Mouse (Mus musculus) liver, embryonic 15.5 days (tissue): ENCODE results near the gene Frmd8. TPM values are rescaled to one million over a fixed set of nuclear protein-coding genes. Genes with fewer than 3 reads are reported as not detected.

Source experiments
- ATAC-seq: fragments of 200-750 bp; cut with Nextera tagmentation; 2 replicates; pipeline ENCODE4 v1.8.0; 2017; ENCODE audit warnings: moderate number of reproducible peaks, mild to moderate bottlenecking, moderate library complexity; ENCODE audit not compliant: insufficient read depth
- H3K27ac ChIP-seq: fragments of 300-500 bp; sonication (generic); replicated peaks from 2 replicates; pipeline ENCODE4 v1.5.1; 2015; ENCODE audit warnings: mild to moderate bottlenecking, inconsistent platforms
- H3K27me3 ChIP-seq: fragments of 300-500 bp; sonication (generic); 2 replicates; pipeline ENCODE4 v1.6.1; 2015; ENCODE audit warnings: mild to moderate bottlenecking, inconsistent platforms
- H3K36me3 ChIP-seq: fragments of 300-500 bp; sonication (generic); replicated peaks from 2 replicates; pipeline ENCODE4 v1.6.1; 2015; ENCODE audit warnings: moderate library complexity, mild to moderate bottlenecking, inconsistent platforms
- H3K4me1 ChIP-seq: fragments of 300-500 bp; sonication (generic); replicated peaks from 2 replicates; pipeline ENCODE4 v1.6.1; 2015; ENCODE audit warnings: inconsistent platforms
- H3K4me2 ChIP-seq: fragments of 300-500 bp; sonication (generic); 2 replicates; pipeline ENCODE4 v1.6.1; 2015; ENCODE audit warnings: moderate library complexity, mild to moderate bottlenecking, inconsistent platforms
- H3K4me3 ChIP-seq: fragments of 300-500 bp; sonication (generic); replicated peaks from 2 replicates; pipeline ENCODE4 v1.5.1; 2015; ENCODE audit warnings: mild to moderate bottlenecking, inconsistent platforms
- H3K9ac ChIP-seq: fragments of 300-500 bp; sonication (generic); 2 replicates; pipeline ENCODE4 v1.6.1; 2015; ENCODE audit warnings: moderate library complexity, mild to moderate bottlenecking, inconsistent platforms
- H3K9me3 ChIP-seq: fragments of 300-500 bp; sonication (generic); replicated peaks from 2 replicates; pipeline ENCODE4 v1.6.1; 2016; ENCODE audit warnings: inconsistent platforms
- WGBS: fragments of 180-500 bp; shearing (Covaris S2); methylation state at CpG from one replicate; pipeline ENCODE4 v1.1.7; 2015; ENCODE audit warnings: mixed read lengths; ENCODE audit not compliant: insufficient replicate concordance; 5-methylcytosine and 5-hydroxymethylcytosine counted together
- polyA plus RNA-seq: library from polyadenylated mRNA; unstranded; fragments of >200 nt; fragmentation: Nextera tagmentation; extraction: Ambion mirVana; gene quantifications from 2 replicates; pipeline ENCODE4 v1.2.1, GENCODE M21; 2015

Frmd8 gene
- polyA plus RNA-seq, 1 experiment from 2014 or later, result 13.1 TPM

GRCm38 (mm10) chr19:5836941-5837572 is 38.0 kb downstream of the Frmd8 start:
- H3K36me3 ChIP-seq, result 0 out of 2 replicates have a peak, but pooled peaks cover 2% of the 10 kb centered on the region
- no peak overlapping the region for H3K27ac ChIP-seq
- no peak overlapping the region for H3K4me2 ChIP-seq
- peaks cover 72% of the 10 kb centered on the region for H3K4me1 ChIP-seq
- ATAC-seq, result no peak
- no peak overlapping the region for H3K9ac ChIP-seq
- no peak overlapping the region for H3K4me3 ChIP-seq
- no peaks in the 10 kb centered on the region; the same call in 1 of the 2 replicates for H3K27me3 ChIP-seq
- H3K9me3 ChIP-seq, result no peaks in the 10 kb centered on the region
- WGBS, result 70% methylated on average over 10 of the region's 10 CpGs

GRCm38 (mm10) chr19:5835922-5836430 is 39.1 kb downstream of the Frmd8 start:
- H3K27me3 ChIP-seq, result no peaks in the 10 kb centered on the region; the same call in 1 of the 2 replicates
- H3K4me1 ChIP-seq, result peaks cover 70% of the 10 kb centered on the region
- H3K4me3 ChIP-seq, result no peak overlapping the region
- H3K4me2 ChIP-seq, result no peak overlapping the region
- H3K36me3 ChIP-seq, result no peaks in the 10 kb centered on the region
- WGBS, result 67% methylated on average over 8 of the region's 8 CpGs
- H3K9me3 ChIP-seq, result no peaks in the 10 kb centered on the region
- no peak overlapping the region for H3K9ac ChIP-seq
- ATAC-seq, result no peak
- peak overlapping the region; percentile 9; the same call in 1 of the 2 replicates for H3K27ac ChIP-seq

- H3K9me3 ChIP-seq, result no peaks in the 10 kb centered on the region
- no peak overlapping the region for H3K4me2 ChIP-seq
- H3K27me3 ChIP-seq, result no peaks in the 10 kb centered on the region; the same call in 1 of the 2 replicates
- no peak for ATAC-seq
- H3K4me1 ChIP-seq, result peaks cover 66% of the 10 kb centered on the region
- H3K36me3 ChIP-seq, result no peaks in the 10 kb centered on the region
- H3K27ac ChIP-seq, result no peak overlapping the region
- H3K9ac ChIP-seq, result no peak overlapping the region
- 77% methylated on average over 10 of the region's 10 CpGs for WGBS
- H3K4me3 ChIP-seq, result no peak overlapping the region
Observed at GRCm38 (mm10) chr19:5835054-5835921, 39.8 kb downstream of the Frmd8 start.

- Histone ChIP-seq H3K36me3 (no peaks in the 10 kb centered on the region), H3K9me3 (no peaks in the 10 kb centered on the region), H3K4me2 (no peak overlapping the region), H3K27ac (peak overlapping the region; percentile 30; the same call in 1 of the 2 replicates), H3K4me1 (peaks cover 57% of the 10 kb centered on the region), H3K27me3 (no peaks in the 10 kb centered on the region; the same call in 1 of the 2 replicates), H3K4me3 (no peak overlapping the region), H3K9ac (no peak overlapping the region)
- no peak for ATAC-seq
- WGBS, result 74% methylated on average over 12 of the region's 12 CpGs
Observed at GRCm38 (mm10) chr19:5834260-5834925, 40.7 kb downstream of the Frmd8 start.

DNA sequence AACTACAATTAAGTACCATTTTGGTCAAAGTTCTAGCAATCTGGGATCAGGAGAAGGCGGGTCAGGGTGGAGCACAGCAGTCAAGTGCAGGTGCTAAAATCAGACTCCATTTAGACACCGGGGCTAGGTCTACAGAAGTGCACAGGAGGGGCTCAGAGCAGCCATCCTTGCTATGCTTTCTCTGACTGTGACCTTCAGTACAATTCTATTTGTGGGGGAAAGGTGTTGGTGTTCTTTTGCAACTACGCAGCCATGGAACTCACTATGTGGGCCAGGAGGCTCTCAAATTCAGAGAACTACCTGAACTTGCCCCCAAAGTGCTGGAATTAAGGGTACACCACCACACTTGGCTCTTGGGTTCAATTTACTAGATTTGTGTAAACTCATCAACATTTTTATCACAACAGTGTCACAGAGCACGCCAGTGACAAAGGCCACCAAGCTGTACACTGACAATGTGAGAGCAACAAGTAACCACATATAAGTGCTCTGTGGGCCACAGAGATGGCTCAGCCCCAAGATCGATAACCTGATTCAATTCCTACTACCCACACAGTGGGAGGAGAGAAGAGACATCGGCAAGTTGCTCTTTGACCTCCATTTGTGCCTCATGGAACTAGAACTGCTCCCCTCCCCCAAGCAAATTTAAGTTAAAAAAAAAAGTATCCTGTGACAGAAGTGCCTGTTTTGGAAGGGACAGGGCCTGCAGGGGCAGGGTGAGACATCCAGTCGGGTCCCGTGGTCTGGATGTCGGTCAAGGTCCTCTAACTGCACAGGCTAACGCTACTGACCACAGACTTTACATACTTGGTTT is 41.6 kb downstream of the Frmd8 start:
- no peaks in the 10 kb centered on the region; the same call in 1 of the 2 replicates for H3K36me3 ChIP-seq
- peaks cover 51% of the 10 kb centered on the region for H3K4me1 ChIP-seq
- H3K4me2 ChIP-seq, result no peak overlapping the region
- no peaks in the 10 kb centered on the region; the same call in 1 of the 2 replicates for H3K27me3 ChIP-seq
- no peaks in the 10 kb centered on the region for H3K9me3 ChIP-seq
- H3K9ac ChIP-seq, result no peak overlapping the region
- H3K27ac ChIP-seq, result peak overlapping the region; percentile 56
- H3K4me3 ChIP-seq, result no peak overlapping the region
- ATAC-seq, result peak; percentile 69
- 66% methylated on average over 10 of the region's 10 CpGs for whole genome bisulfite sequencing

- no peak overlapping the region for H3K4me3 ChIP-seq
- H3K9ac ChIP-seq, result no peak overlapping the region
- WGBS, result 48% methylated on average over 6 of the region's 6 CpGs
- H3K36me3 ChIP-seq, result peaks cover 5% of the 10 kb centered on the region; the same call in 1 of the 2 replicates
- no peaks in the 10 kb centered on the region; the same call in 1 of the 2 replicates for H3K27me3 ChIP-seq
- H3K27ac ChIP-seq, result peak overlapping the region; percentile 33; the same call in 1 of the 2 replicates
- peaks cover 56% of the 10 kb centered on the region for H3K4me1 ChIP-seq
- H3K4me2 ChIP-seq, result no peak overlapping the region
- no peak for ATAC-seq
- H3K9me3 ChIP-seq, result no peaks in the 10 kb centered on the region
Observed at GRCm38 (mm10) chr19:5832326-5832725, 42.7 kb downstream of the Frmd8 start.

DNA sequence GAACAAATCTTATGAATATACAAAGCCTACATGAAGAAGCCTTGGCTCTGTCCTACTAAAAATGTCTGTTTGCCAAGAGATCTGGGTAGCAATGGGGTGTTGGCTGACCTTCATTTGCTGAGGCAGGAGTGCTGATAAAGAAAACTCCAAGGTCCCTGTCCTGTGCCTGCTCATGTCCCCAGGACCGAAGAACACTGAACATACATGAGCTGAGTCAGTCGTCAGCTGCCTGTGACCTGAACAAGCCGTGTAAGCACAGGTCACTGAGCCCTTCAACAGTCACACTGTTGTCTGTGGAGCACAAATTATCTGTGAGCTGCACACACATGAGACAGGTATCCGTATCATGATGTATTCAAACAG is 43.1 kb downstream of the Frmd8 start:
- H3K4me1 ChIP-seq, result peaks cover 57% of the 10 kb centered on the region
- no peaks in the 10 kb centered on the region for H3K9me3 ChIP-seq
- 69% methylated on average over 4 of the region's 4 CpGs for WGBS
- no peak overlapping the region for H3K4me2 ChIP-seq
- H3K27ac ChIP-seq, result peak overlapping the region; percentile 22; the same call in 1 of the 2 replicates
- peaks cover 9% of the 10 kb centered on the region; the same call in 1 of the 2 replicates for H3K36me3 ChIP-seq
- no peak for ATAC-seq
- no peak overlapping the region for H3K9ac ChIP-seq
- no peak overlapping the region for H3K4me3 ChIP-seq
- H3K27me3 ChIP-seq, result no peaks in the 10 kb centered on the region; the same call in 1 of the 2 replicates

DNA sequence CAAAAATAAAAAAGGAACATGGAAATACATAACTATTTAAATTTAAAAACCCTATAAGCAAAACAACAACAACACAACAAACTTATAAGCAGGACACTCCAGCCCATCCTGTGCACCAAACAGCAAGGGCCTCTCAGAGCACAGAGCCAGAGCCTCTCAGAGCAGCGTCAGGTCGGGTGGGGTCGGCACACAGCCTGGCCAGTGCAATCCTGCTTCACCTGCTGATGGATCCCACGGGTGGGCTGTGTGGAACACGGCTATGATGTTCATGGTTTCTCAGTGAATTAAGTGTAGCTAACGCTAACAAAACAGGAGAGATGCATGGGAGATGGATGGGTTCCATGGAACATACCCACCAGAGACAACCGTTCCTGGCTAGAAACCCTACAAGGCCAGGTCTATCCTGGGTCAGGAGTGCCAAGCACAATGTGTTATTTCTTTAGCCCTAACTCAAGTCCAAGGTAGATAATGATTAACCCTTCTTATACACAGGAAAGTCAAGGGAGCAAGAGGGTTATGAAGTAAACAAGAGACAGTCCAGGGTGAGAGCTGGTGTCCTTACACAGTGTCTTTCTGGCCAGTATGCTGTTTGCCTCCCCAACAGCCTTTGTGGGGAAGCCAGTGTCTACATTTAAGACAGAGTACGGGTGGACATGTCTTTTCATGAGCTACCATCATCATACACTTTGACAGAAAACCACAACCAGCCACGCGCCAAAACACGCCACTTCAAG is 43.7 kb downstream of the Frmd8 start:
- H3K36me3 ChIP-seq, result peaks cover 10% of the 10 kb centered on the region; the same call in 1 of the 2 replicates
- no peak overlapping the region for H3K9ac ChIP-seq
- no peaks in the 10 kb centered on the region for H3K9me3 ChIP-seq
- ATAC-seq, result no peak
- H3K27me3 ChIP-seq, result no peaks in the 10 kb centered on the region
- H3K4me2 ChIP-seq, result no peak overlapping the region
- WGBS, result 70% methylated on average over 11 of the region's 11 CpGs
- H3K27ac ChIP-seq, result peak overlapping the region; percentile 29; the same call in 1 of the 2 replicates
- H3K4me1 ChIP-seq, result peaks cover 54% of the 10 kb centered on the region
- H3K4me3 ChIP-seq, result no peak overlapping the region

- Histone ChIP-seq H3K4me3 (no peak overlapping the region), H3K4me2 (no peak overlapping the region), H3K27ac (no peak overlapping the region), H3K9ac (no peak overlapping the region), H3K27me3 (no peaks in the 10 kb centered on the region), H3K9me3 (no peaks in the 10 kb centered on the region), H3K36me3 (peaks cover 15% of the 10 kb centered on the region; the same call in 1 of the 2 replicates), H3K4me1 (peaks cover 53% of the 10 kb centered on the region)
- WGBS, result 79% methylated on average over 7 of the region's 7 CpGs
- no peak for ATAC-seq
Observed at GRCm38 (mm10) chr19:5830776-5831175, 44.3 kb downstream of the Frmd8 start.
